Mouse (Mus musculus) kidney, embryonic 14.5 days (tissue): ENCODE measurements around the gene Naa80. TPM values are rescaled to one million over a fixed set of nuclear protein-coding genes. Genes with fewer than 3 reads are reported as not detected.
"Not testable (repeated sequence)": the region's sequence is repeated elsewhere in the genome, so short reads cannot be mapped to it uniquely, and the experiment has no call there.

ENCODE experiments used
- ATAC-seq: fragments of 200-750 bp; cut with Nextera tagmentation; 2 replicates; pipeline ENCODE4 v1.8.0; 2017; ENCODE audit warnings: moderate number of reproducible peaks, mild to moderate bottlenecking, moderate TSS enrichment, moderate library complexity; ENCODE audit not compliant: low FRiP score, low TSS enrichment
- H3K27ac ChIP-seq: fragments of 300-500 bp; sonication (generic); 2 replicates; pipeline ENCODE4 v1.5.1; 2014; ENCODE audit warnings: low read depth, mild to moderate bottlenecking, low read length, moderate library complexity, mixed read lengths
- H3K27me3 ChIP-seq: fragments of 300-500 bp; sonication (generic); 2 replicates; pipeline ENCODE4 v1.6.1; 2014; ENCODE audit warnings: mild to moderate bottlenecking, low read length; ENCODE audit not compliant: control insufficient read depth, insufficient read depth
- H3K36me3 ChIP-seq: fragments of 300-500 bp; sonication (generic); 2 replicates; pipeline ENCODE4 v1.6.1; 2014; ENCODE audit warnings: low read length, mixed read lengths; ENCODE audit not compliant: control insufficient read depth, insufficient read depth
- H3K4me1 ChIP-seq: fragments of 300-500 bp; sonication (generic); 2 replicates; pipeline ENCODE4 v1.6.1; 2014; ENCODE audit warnings: low read length, mixed read lengths; ENCODE audit not compliant: control insufficient read depth, insufficient read depth
- H3K4me2 ChIP-seq: fragments of 300-500 bp; sonication (generic); replicated peaks from 2 replicates; pipeline ENCODE4 v1.6.1; 2014; ENCODE audit warnings: low read depth, mild to moderate bottlenecking, low read length
- H3K4me3 ChIP-seq: fragments of 300-500 bp; sonication (generic); 2 replicates; pipeline ENCODE4 v1.5.1; 2014; ENCODE audit warnings: mild to moderate bottlenecking, low read length
- H3K9ac ChIP-seq: fragments of 300-500 bp; sonication (generic); 2 replicates; pipeline ENCODE4 v1.6.1; 2014; ENCODE audit warnings: low read depth, mild to moderate bottlenecking, low read length, moderate library complexity
- H3K9me3 ChIP-seq: fragments of 300-500 bp; sonication (generic); 2 replicates; pipeline ENCODE4 v1.6.1; 2016; ENCODE audit warnings: low read length; ENCODE audit not compliant: control insufficient read depth
- WGBS: fragments of 180-500 bp; shearing (Covaris S2); extraction: QIAGEN DNeasy Blood & Tissue Kit; methylation state at CpG from one replicate; pipeline ENCODE4 v1.1.7; 2014; 5-methylcytosine and 5-hydroxymethylcytosine counted together
- polyA plus RNA-seq: library from polyadenylated mRNA; unstranded; fragments of >200 nt; fragmentation: Nextera tagmentation; extraction: Ambion mirVana; gene quantifications from 2 replicates; pipeline ENCODE4 v1.2.1, GENCODE M21; 2014

The Naa80 gene
- polyA plus RNA-seq, 1 experiment from 2014 or later = 18.4 TPM

DNA sequence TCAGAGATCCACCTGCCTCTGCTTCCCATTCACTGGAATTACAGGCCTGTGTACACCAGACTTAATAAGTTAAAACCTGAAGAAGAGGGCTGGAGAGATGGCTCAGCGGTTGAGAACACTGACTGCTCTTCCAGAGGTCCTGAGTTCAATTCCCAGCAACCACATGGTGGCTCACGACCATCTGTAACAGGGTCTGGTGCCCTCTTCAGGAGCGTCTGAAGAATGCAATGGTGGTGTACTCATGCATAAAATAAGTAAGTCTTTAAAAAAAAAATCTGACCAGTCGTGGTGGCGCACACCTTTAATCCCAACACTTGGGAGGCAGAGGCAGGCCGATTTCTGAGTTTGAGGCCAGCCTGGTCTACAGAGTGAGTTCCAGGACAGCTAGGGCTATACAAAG, 4.9 kb upstream of the Naa80 start:
- WGBS = 86% methylated on average over 6 of the region's 6 CpGs
- not testable (repeated sequence) for H3K4me2 ChIP-seq, H3K9me3 ChIP-seq, H3K4me3 ChIP-seq, H3K9ac ChIP-seq, ATAC-seq, H3K27me3 ChIP-seq, H3K27ac ChIP-seq
- H3K36me3 ChIP-seq = peaks cover 37% of the 10 kb centered on the region
- peaks cover 36% of the 10 kb centered on the region for H3K4me1 ChIP-seq

DNA sequence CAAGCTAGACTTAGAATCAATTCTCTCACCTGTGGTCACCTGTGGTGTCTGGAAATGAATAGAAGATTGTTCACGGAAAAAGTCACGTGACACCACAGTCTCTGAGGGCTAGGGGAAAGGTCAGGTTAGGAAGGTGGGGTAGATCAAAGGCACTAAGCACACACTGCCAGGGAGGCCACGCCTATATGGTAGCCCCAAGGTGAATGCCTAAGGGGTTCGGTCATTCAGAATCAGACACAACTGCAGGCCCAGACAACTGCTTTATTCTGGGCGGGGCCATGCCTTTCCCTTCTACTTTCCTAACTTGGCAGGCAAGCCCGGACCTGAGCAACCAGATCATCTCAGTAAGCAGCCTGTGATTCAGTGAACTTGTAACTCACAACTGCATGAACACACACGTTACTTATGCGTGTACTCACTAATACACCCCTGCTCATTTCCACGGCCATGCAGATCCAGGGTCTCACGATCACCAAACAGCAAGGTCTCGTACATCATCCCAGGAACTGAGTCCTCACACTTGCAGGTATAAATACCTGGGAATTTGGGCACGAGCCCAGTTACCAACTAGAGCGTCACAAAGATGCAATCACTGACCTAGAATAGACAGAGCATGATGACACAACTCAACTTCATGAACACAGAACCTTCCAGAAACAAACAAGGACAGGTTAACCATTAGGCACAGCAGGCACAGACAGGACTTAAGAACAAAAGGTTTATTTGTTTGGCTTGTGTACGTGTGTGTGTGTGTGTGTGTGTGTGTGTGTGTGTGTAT, 2.9 kb upstream of the Naa80 start:
- Histone ChIP-seq H3K9ac (no peak overlapping the region; the same call in 1 of the 2 replicates), H3K36me3 (peaks cover 34% of the 10 kb centered on the region), H3K9me3 (no peaks in the 10 kb centered on the region), H3K27ac (peak overlapping the region; percentile 76; the same call in 1 of the 2 replicates), H3K4me3 (no peak overlapping the region), H3K4me2 (no peak overlapping the region), H3K4me1 (peaks cover 31% of the 10 kb centered on the region), H3K27me3 (no peaks in the 10 kb centered on the region)
- 80% methylated on average over 14 of the region's 14 CpGs for WGBS
- ATAC-seq = no peak

DNA sequence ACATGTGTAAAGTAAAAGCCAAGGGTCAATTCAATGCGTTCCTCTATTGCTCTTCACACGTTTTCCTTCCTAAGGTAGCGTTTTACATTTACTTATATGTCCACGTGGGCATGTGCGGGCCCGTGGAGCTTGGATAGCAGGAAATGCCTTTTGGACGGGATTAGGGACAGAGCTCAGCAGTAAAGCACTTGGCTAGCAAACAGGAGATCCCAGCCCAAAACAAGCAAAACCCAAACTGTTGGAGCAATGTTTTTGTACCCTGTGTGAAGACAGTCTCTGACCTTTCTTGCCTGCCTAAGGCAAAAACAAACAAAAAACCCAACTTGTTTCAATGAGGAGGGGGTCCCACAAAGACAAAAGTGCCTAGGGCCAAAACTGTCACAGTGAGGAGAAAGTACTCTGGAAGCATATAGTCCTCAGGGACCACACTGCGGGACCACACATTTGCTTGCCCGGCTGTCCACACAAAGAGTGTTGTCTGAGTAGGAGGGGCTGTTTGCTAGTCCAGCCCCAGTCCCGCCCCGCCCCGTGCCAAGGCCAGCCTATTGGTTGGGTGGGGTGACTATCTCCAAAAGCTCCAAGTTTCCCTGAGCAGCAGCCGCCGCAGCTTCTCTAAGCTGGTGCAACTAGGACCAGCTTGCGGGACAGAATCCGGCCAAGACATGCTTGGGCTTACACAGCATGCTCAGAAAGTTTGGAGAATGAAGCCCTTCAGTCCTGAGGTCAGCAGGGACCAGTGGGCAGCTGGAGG, 2.2 kb upstream of the Naa80 start, which contains the start of gene Hyal1:
Gene Hyal1, plus strand, starts transcription at position 571 of the 751 bp plus-strand sequence.
- H3K4me2 ChIP-seq = peak within 1 kb of the TSS; percentile 58
- H3K4me1 ChIP-seq = peaks cover 29% of the 10 kb centered on the region
- H3K9me3 ChIP-seq = no peaks in the 10 kb centered on the region
- WGBS = 25% methylated on average over 16 of the region's 16 CpGs
- no peaks in the 10 kb centered on the region for H3K27me3 ChIP-seq
- ATAC-seq = peak; percentile 67
- peaks cover 26% of the 10 kb centered on the region for H3K36me3 ChIP-seq
- H3K4me3 ChIP-seq = peak within 1 kb of the TSS; percentile 40
- peak within 1 kb of the TSS; percentile 76 for H3K27ac ChIP-seq
- peak within 1 kb of the TSS; percentile 53 for H3K9ac ChIP-seq

DNA sequence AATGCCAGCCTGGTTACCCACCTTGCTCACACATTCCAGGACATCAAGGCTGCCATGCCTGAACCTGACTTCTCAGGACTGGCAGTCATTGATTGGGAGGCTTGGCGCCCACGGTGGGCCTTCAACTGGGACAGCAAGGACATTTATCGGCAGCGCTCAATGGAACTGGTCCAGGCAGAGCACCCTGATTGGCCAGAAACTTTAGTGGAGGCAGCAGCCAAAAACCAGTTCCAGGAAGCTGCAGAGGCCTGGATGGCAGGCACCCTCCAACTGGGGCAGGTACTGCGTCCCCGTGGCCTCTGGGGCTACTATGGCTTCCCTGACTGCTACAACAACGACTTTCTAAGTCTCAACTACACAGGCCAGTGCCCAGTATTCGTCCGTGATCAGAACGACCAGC, 816 bp upstream of the Naa80 start:
- 94% methylated on average over 10 of the region's 10 CpGs for WGBS
- H3K27me3 ChIP-seq = no peaks in the 10 kb centered on the region
- 0 out of 2 replicates have a peak overlapping the region, but pooled peaks have one; percentile 53 for H3K9ac ChIP-seq
- no peak overlapping the region for H3K4me3 ChIP-seq
- H3K36me3 ChIP-seq = peaks cover 13% of the 10 kb centered on the region
- ATAC-seq = no peak
- H3K4me1 ChIP-seq = peaks cover 34% of the 10 kb centered on the region
- H3K27ac ChIP-seq = no peak overlapping the region
- peak overlapping the region; percentile 58; the same call in 1 of the 2 replicates for H3K4me2 ChIP-seq
- H3K9me3 ChIP-seq = no peaks in the 10 kb centered on the region

DNA sequence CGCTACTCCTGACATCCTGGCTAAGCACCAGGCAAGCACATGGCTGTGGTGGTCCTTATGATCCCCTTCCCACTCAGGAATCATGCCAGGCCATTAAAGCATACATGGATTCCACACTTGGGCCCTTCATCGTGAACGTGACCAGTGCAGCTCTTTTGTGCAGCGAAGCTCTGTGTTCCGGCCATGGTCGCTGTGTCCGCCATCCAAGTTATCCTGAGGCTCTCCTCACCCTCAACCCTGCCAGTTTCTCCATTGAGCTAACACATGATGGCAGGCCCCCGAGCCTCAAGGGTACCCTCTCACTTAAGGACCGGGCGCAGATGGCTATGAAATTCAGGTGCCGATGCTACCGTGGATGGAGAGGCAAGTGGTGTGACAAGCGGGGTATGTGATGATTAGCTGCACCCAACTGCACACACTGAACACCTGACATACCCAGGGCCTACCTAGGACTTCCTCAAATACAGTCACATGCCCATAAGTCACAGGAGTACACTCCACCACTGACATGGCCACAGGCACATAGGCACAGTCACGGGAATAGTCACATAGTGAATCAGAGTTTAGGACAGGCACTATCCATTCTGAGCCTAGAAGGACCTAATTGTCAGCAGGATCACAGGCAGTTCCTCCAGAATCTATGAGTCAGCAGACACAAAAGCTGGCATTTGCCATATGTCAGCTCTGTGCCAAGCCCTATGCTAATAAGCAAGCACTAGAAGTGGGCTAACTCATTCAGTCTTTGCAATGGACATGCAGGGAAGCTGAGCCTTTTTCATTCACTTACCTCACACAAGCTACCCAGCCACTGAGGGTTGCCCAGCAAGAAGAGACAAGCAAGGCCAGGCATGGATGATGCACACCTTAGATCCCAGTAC, 575 bp downstream of the Naa80 start:
- no peak for ATAC-seq
- WGBS = 93% methylated on average over 14 of the region's 14 CpGs
- Histone ChIP-seq H3K36me3 (peaks cover 10% of the 10 kb centered on the region; the same call in 1 of the 2 replicates), H3K27ac (no peak overlapping the region), H3K4me1 (peaks cover 34% of the 10 kb centered on the region), H3K27me3 (no peaks in the 10 kb centered on the region), H3K9ac (no peak overlapping the region), H3K4me3 (no peak overlapping the region), H3K4me2 (no peak overlapping the region; the same call in 1 of the 2 replicates), H3K9me3 (no peaks in the 10 kb centered on the region)

- Histone ChIP-seq H3K36me3 (peaks cover 6% of the 10 kb centered on the region; the same call in 1 of the 2 replicates), H3K4me3 (peak within 1 kb of the TSS; percentile 62), H3K9ac (peak within 1 kb of the TSS; percentile 77), H3K9me3 (no peaks in the 10 kb centered on the region), H3K4me1 (peaks cover 34% of the 10 kb centered on the region), H3K27ac (peak within 1 kb of the TSS; percentile 91), H3K27me3 (no peaks in the 10 kb centered on the region), H3K4me2 (peak within 1 kb of the TSS; percentile 79)
- WGBS = under 1% methylated on average over 32 of the region's 32 CpGs
- peak; percentile 60 for ATAC-seq
These were observed 2.0 kb downstream of the Naa80 start, which contains the start of gene Hyal3 for GRCm38 (mm10) chr9:107580501-107581317. TSS of gene Hyal3 (plus strand) at chr9:107580818.

GRCm38 (mm10) chr9:107581584-107581983, 2.9 kb downstream of the Naa80 start:
- WGBS = 71% methylated on average over 4 of the region's 4 CpGs
- H3K9ac ChIP-seq = peak overlapping the region; percentile 77; the same call in 1 of the 2 replicates
- H3K27ac ChIP-seq = peak overlapping the region; percentile 91; the same call in 1 of the 2 replicates
- H3K9me3 ChIP-seq = no peaks in the 10 kb centered on the region
- ATAC-seq = no peak
- H3K4me1 ChIP-seq = peaks cover 27% of the 10 kb centered on the region
- H3K27me3 ChIP-seq = no peaks in the 10 kb centered on the region
- H3K4me3 ChIP-seq = peak overlapping the region; percentile 62
- H3K36me3 ChIP-seq = peaks cover 6% of the 10 kb centered on the region; the same call in 1 of the 2 replicates
- H3K4me2 ChIP-seq = peak overlapping the region; percentile 79
